Mouse (Mus musculus) kidney, postnatal 0 days (tissue): Measurements from ENCODE around the gene Grik4. TPM values are rescaled to one million over a fixed set of nuclear protein-coding genes. Genes with fewer than 3 reads are reported as not detected.

Experiments used
- ATAC-seq: fragments of 200-750 bp; cut with Nextera tagmentation; replicated peaks from 2 replicates; pipeline ENCODE4 v1.8.0; 2017; ENCODE audit warnings: low read depth, moderate number of reproducible peaks, moderate TSS enrichment, moderate library complexity; ENCODE audit not compliant: low FRiP score
- DNase-seq: peaks from one replicate; pipeline ENCODE4 v3.0.0-alpha.2; 2016; ENCODE audit warnings: low spot score
- H3K27ac ChIP-seq: fragments of 300-500 bp; sonication (generic); 2 replicates; pipeline ENCODE4 v1.5.1; 2014; ENCODE audit warnings: mild to moderate bottlenecking
- H3K27me3 ChIP-seq: fragments of 300-500 bp; sonication (generic); 2 replicates; pipeline ENCODE4 v1.6.1; 2014; ENCODE audit warnings: low read length, mixed read lengths; ENCODE audit not compliant: insufficient read depth
- H3K36me3 ChIP-seq: fragments of 300-500 bp; sonication (generic); 2 replicates; pipeline ENCODE4 v1.6.1; 2014; ENCODE audit warnings: low read length, mixed read lengths; ENCODE audit not compliant: insufficient read depth
- H3K4me1 ChIP-seq: fragments of 300-500 bp; sonication (generic); replicated peaks from 2 replicates; pipeline ENCODE4 v1.6.1; 2014; ENCODE audit warnings: antibody characterized with exemption, low read length, mixed read lengths; ENCODE audit not compliant: insufficient read depth
- H3K4me2 ChIP-seq: fragments of 300-500 bp; sonication (generic); 2 replicates; pipeline ENCODE4 v1.6.1; 2014; ENCODE audit warnings: mild to moderate bottlenecking, low read length, moderate library complexity, mixed read lengths
- H3K4me3 ChIP-seq: fragments of 300-500 bp; sonication (generic); replicated peaks from 2 replicates; pipeline ENCODE4 v1.5.1; 2014; ENCODE audit warnings: low read depth, low read length
- H3K9ac ChIP-seq: fragments of 300-500 bp; sonication (generic); 2 replicates; pipeline ENCODE4 v1.6.1; 2014; ENCODE audit warnings: low read depth, low read length
- H3K9me3 ChIP-seq: fragments of 300-500 bp; sonication (generic); replicated peaks from 2 replicates; pipeline ENCODE4 v1.6.1; 2016; ENCODE audit warnings: low read length, inconsistent platforms, mixed read lengths
- CTCF ChIP-seq: IDR thresholded peaks from 2 replicates; pipeline ENCODE4 v1.5.1; 2016; ENCODE audit warnings: antibody characterized with exemption, low read depth, mild to moderate bottlenecking, moderate library complexity
- WGBS: fragments of 180-500 bp; shearing (Covaris S2); extraction: QIAGEN DNeasy Blood & Tissue Kit; methylation state at CpG from one replicate; pipeline ENCODE4 v1.1.7; 2014; 5-methylcytosine and 5-hydroxymethylcytosine counted together
- polyA plus RNA-seq: library from polyadenylated mRNA; unstranded; fragments of >200 nt; fragmentation: Nextera tagmentation; extraction: Ambion mirVana; gene quantifications from 2 replicates; pipeline ENCODE4 v1.2.1, GENCODE M21; 2015

Gene Grik4
- polyA plus RNA-seq, 1 experiment from 2014 or later: 2.0 TPM

DNA sequence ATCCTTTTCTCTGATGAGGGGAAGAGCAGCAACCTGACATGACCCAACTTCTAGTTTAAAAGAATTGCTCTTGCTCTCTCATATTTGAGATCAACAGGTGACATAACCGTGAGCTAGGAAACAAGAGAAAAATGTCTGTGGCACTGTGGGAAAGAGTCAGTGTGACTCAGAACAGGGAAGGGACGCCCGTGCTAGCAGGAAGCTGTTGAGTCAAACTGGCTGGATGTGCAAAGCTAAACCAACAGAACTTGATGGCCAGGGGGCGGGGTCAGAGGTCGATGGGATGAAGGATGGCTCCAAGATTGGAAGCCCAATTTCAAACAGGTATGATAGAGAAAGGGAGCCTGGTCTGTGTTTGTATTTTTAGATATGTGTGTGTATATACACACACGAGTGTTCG lies 144.2 kb downstream of the Grik4 start:
- H3K9ac ChIP-seq: no peak overlapping the region
- WGBS: 80% methylated on average over 7 of the region's 7 CpGs
- no peak for ATAC-seq
- TF ChIP-seq CTCF: no peak
- DNase-seq: no peak
- no peaks in the 10 kb centered on the region for H3K9me3 ChIP-seq
- H3K4me2 ChIP-seq: no peak overlapping the region
- H3K27ac ChIP-seq: no peak overlapping the region
- no peak overlapping the region for H3K4me3 ChIP-seq
- no peaks in the 10 kb centered on the region for H3K36me3 ChIP-seq
- H3K27me3 ChIP-seq: no peaks in the 10 kb centered on the region
- peaks cover 4% of the 10 kb centered on the region; the same call in 1 of the 2 replicates for H3K4me1 ChIP-seq

DNA sequence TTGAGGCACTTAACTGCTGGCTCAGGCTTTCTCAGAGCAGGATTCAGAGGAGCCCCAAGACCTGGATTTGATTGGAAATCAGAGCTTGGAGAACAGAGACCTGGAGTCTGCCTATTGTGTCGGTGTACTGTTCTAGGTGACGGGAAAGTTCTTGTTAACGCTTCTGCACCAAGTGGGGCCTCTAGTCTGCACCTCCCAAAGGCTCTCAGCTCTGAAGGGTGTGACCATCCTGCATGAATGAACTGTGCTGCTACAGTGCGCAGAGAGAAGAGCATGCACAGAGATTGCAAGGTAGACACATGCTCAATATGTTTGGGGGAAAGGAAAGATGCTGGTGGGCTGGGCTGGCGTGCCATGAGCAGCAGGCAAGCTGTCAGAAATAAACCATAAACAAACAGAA lies 144.6 kb downstream of the Grik4 start:
- H3K9ac ChIP-seq: no peak overlapping the region
- no peak overlapping the region for H3K27ac ChIP-seq
- WGBS: 78% methylated on average over 5 of the region's 5 CpGs
- H3K4me2 ChIP-seq: no peak overlapping the region
- TF ChIP-seq CTCF: no peak
- peaks cover 4% of the 10 kb centered on the region; the same call in 1 of the 2 replicates for H3K4me1 ChIP-seq
- no peaks in the 10 kb centered on the region for H3K9me3 ChIP-seq
- H3K4me3 ChIP-seq: no peak overlapping the region
- DNase-seq (no peak), ATAC-seq (no peak)
- H3K27me3 ChIP-seq: no peaks in the 10 kb centered on the region
- H3K36me3 ChIP-seq: no peaks in the 10 kb centered on the region

DNA sequence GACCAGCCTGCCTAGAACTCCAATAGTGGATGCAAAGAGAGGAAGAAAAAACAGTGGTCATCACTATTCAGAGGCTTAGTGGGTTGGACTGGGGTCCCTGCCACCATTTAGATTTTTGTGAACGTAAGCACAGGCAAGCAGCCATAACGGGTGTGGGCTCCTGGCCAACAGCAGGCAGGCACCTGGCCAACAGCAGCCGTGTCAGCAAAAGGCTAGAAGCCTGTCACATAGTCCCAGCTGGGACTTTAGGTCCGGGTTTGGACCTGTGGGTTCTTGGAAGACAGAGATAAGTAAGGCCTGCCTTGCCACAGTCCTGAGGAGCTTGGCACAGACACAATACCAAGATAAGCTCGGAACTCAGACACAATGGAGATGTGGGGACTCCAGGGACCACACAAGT lies 145.1 kb downstream of the Grik4 start:
- Histone ChIP-seq H3K4me1 (peaks cover 4% of the 10 kb centered on the region; the same call in 1 of the 2 replicates), H3K9me3 (no peaks in the 10 kb centered on the region), H3K9ac (no peak overlapping the region), H3K36me3 (no peaks in the 10 kb centered on the region), H3K4me3 (no peak overlapping the region), H3K27me3 (no peaks in the 10 kb centered on the region), H3K27ac (no peak overlapping the region), H3K4me2 (no peak overlapping the region)
- 54% methylated on average over 5 of the region's 5 CpGs for WGBS
- no peak for DNase-seq
- no peak for TF ChIP-seq CTCF
- ATAC-seq: no peak

DNA sequence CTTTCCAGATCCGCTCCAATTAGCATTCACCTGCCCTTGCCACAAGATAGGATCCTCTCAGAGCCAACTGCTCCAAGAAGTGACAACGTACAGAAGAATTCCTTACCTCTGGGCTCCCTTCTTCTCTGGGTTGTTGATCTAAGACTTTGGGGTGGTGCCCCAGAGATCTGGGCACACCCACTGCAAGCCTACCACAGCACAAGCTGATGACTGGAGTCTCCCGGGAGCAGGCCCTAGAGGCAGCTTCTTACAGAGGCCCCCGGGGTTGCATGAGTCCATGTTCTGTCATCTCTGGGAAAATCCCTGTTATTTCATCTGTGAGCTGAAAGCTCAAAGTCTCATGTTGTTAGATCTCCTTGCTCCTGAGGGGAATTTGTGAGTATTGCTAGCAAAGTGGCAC lies 146.0 kb downstream of the Grik4 start:
- Histone ChIP-seq H3K27me3 (no peaks in the 10 kb centered on the region), H3K36me3 (no peaks in the 10 kb centered on the region), H3K9ac (no peak overlapping the region), H3K4me1 (peaks cover 4% of the 10 kb centered on the region; the same call in 1 of the 2 replicates), H3K27ac (no peak overlapping the region), H3K4me3 (no peak overlapping the region), H3K9me3 (no peaks in the 10 kb centered on the region), H3K4me2 (no peak overlapping the region)
- 77% methylated on average over 4 of the region's 4 CpGs for WGBS
- ATAC-seq: no peak
- no peak for DNase-seq
- no peak for TF ChIP-seq CTCF

DNA sequence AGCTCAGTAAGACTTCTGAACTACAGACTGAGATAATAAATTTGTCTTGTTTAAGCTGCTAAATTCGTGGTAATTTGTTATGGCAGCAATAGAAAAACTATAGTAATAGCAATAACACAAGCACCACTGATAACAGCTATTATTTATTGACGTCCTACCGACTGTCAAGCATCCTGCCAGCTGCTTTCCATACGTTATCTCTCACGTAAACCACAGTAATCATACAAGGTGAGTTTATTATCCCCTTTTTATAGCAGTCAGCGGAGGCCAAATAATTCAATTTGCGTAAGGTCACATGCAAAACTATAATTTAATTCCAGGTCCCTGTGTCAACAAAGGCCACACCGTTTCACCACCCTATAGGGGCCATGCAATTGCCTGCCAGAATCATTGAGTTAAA lies 147.0 kb downstream of the Grik4 start:
- Histone ChIP-seq H3K9ac (no peak overlapping the region), H3K4me1 (peaks cover 4% of the 10 kb centered on the region; the same call in 1 of the 2 replicates), H3K27me3 (no peaks in the 10 kb centered on the region), H3K36me3 (no peaks in the 10 kb centered on the region), H3K4me2 (no peak overlapping the region), H3K4me3 (no peak overlapping the region), H3K9me3 (no peaks in the 10 kb centered on the region), H3K27ac (no peak overlapping the region)
- WGBS: 59% methylated on average over 8 of the region's 8 CpGs
- ATAC-seq: no peak
- TF ChIP-seq CTCF: no peak
- peak; percentile 22 for DNase-seq

DNA sequence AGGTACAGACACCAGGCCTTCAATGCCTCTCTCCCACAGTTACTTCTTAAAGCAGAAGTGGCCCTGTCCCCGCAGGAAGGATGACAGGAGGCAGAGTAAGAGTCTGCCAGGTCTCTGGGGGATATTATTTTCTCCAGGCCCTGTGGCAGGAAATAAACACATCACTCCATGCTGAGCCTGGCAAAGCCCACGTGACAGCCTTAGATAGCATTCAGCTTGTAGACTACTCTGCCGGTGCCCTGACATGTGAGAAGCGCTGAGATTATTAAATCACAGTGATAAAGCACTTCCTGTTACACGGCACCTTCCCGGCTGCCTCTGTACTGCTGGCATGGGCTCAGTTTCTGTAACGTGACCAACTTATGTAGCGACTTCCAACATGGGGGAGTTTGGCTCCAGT lies 148.4 kb downstream of the Grik4 start:
- 17% methylated on average over 8 of the region's 8 CpGs for WGBS
- DNase-seq (peak; percentile 71), ATAC-seq (0 out of 2 replicates have a peak, but pooled peaks have one; percentile 49)
- H3K9me3 ChIP-seq: no peaks in the 10 kb centered on the region
- no peak for TF ChIP-seq CTCF
- no peak overlapping the region for H3K9ac ChIP-seq
- H3K36me3 ChIP-seq: no peaks in the 10 kb centered on the region
- H3K4me3 ChIP-seq: no peak overlapping the region
- H3K4me2 ChIP-seq: no peak overlapping the region
- H3K4me1 ChIP-seq: peaks cover 4% of the 10 kb centered on the region; the same call in 1 of the 2 replicates
- no peaks in the 10 kb centered on the region for H3K27me3 ChIP-seq
- no peak overlapping the region for H3K27ac ChIP-seq

DNA sequence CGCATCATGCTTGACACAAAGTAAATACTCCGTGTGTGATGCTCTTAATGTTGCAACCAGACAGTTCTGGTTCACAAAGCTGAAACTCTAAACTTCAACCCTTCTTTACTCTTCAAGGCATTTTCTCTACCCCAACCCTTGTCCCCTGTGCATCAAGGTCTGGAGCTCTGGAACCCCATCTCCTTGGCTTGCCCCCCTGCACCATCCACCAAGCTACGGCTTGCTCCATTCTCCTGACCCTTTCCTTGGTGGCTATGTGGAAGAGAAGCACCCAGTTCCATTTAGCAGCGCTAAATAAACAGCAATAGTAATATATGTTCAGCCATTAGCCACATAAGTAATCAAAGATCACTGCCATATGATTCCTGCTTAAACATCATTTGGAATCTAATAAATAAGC lies 150.3 kb downstream of the Grik4 start:
- Histone ChIP-seq H3K4me3 (no peak overlapping the region), H3K4me2 (no peak overlapping the region), H3K27me3 (no peaks in the 10 kb centered on the region), H3K27ac (no peak overlapping the region), H3K4me1 (peaks cover 4% of the 10 kb centered on the region; the same call in 1 of the 2 replicates), H3K9ac (no peak overlapping the region), H3K36me3 (no peaks in the 10 kb centered on the region), H3K9me3 (no peaks in the 10 kb centered on the region)
- ATAC-seq: no peak
- WGBS: 80% methylated on average over 4 of the region's 4 CpGs
- DNase-seq: no peak
- TF ChIP-seq CTCF: no peak
